Mouse (Mus musculus): ENCODE results near the gene Gm21830. TPM values are rescaled to one million over a fixed set of nuclear protein-coding genes. Genes with fewer than 3 reads are reported as not detected.
"Not testable (repeated sequence)": the region's sequence is repeated elsewhere in the genome, so short reads cannot be mapped to it uniquely, and the experiment has no call there.

The Gm21830 gene
- total and polyA plus RNA-seq, 3 experiments: not detected

DNA sequence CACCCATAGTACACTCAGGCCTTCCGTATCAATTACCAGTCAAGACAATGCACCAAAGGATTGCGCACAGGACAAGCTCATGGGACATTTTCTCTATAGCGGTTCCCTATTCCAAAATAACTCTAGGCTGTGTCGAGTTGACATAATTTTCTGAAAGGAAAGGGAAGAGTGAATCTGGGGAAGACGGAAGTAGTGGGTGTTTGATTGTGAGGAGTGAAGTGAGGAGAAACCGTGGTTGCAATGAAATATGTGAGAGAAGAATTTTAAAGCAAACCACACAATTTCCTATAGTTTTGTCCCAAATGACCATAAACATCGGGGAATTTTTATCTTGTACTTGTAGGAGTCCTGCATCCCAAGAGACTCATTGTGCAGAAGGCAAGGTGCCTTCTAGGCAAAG lies 53.5 kb downstream of the Gm21830 start:
- Histone ChIP-seq H3K36me3 (ENCODE audit: control insufficient read depth in 1 of 2, insufficient read depth in 2 of 2, low read length in 2 of 2) (no peaks in the 10 kb centered on the region), H3K4me1 (ENCODE audit: control insufficient read depth in 1 of 2, insufficient read depth in 2 of 2, low read length in 2 of 2) (no peaks in the 10 kb centered on the region)

DNA sequence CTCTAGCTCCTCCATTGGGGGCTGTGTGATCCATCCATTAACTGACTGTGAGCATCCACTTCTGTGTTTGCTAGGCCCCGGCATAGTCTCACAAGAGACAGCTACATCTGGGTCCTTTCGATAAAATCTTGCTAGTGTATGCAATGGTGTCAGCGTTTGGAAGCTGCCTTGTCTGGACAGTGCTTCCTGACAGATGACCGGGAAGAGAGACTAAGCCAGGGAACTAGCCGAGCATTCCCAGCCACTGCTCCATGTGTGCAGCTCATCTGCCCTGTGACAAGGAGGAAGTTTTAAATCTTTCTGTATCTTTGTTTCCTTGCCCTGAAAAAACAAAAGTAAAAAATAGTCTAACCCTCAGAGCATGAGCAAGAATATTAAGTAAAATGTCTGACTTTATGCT lies 56.5 kb downstream of the Gm21830 start:
- H3K36me3 ChIP-seq (ENCODE audit: control insufficient read depth in 1 of 2, insufficient read depth in 2 of 2, low read length in 2 of 2); DNase-seq (ENCODE audit: low read depth, low spot score); H3K9ac ChIP-seq (ENCODE audit: control insufficient read depth, low read depth, low read length, poor library complexity, severe bottlenecking); H3K4me1 ChIP-seq (ENCODE audit: control insufficient read depth in 1 of 2, insufficient read depth in 2 of 2, low read length in 2 of 2); H3K9me3 ChIP-seq (replicated peaks; ENCODE audit: insufficient read depth, low read length); H3K4me3 ChIP-seq (ENCODE audit: control insufficient read depth in 1 of 2, insufficient read depth in 1 of 2, low read depth in 2 of 2, low read length in 2 of 2); H3K79me2 ChIP-seq (ENCODE audit: control insufficient read depth, insufficient read depth, low read length, poor library complexity); H3K27me3 ChIP-seq (ENCODE audit: control insufficient read depth in 1 of 2, insufficient read depth in 2 of 2, low read length in 2 of 2); H3K27ac ChIP-seq (ENCODE audit: control insufficient read depth, low read depth, low read length): not testable (repeated sequence)

More for the DNA sequence above, 53.5 kb downstream of the Gm21830 start:
- Histone ChIP-seq H3K79me2 (ENCODE audit: control insufficient read depth, insufficient read depth, low read length, poor library complexity) (no peaks in the 10 kb centered on the region), H3K9ac (ENCODE audit: control insufficient read depth, low read depth, low read length, poor library complexity, severe bottlenecking) (no peak overlapping the region), H3K27ac (ENCODE audit: control insufficient read depth, low read depth, low read length) (no peak overlapping the region), H3K4me3 (ENCODE audit: control insufficient read depth in 1 of 2, insufficient read depth in 1 of 2, low read depth in 2 of 2, low read length in 2 of 2) (no peak overlapping the region), H3K27me3 (ENCODE audit: control insufficient read depth in 1 of 2, insufficient read depth in 2 of 2, low read length in 2 of 2) (no peaks in the 10 kb centered on the region), H3K9me3 (replicated peaks; ENCODE audit: insufficient read depth, low read length) (no peaks in the 10 kb centered on the region)
- DNase-seq (ENCODE audit: low read depth, low spot score): no peak
- TF ChIP-seq CHD1 (IDR thresholded peaks at IDR 0.05; ENCODE audit: low read depth, low read length) (no peak), E2F4 (IDR thresholded peaks at IDR 0.05; ENCODE audit: borderline replicate concordance, low read depth, low read length) (no peak), ZNF384 (IDR thresholded peaks at IDR 0.05; ENCODE audit: low read depth, low read length) (no peak), ZMIZ1 (IDR thresholded peaks at IDR 0.05; ENCODE audit: low read depth, low read length) (no peak), POLR2AphosphoS5 (IDR thresholded peaks at IDR 0.05; ENCODE audit: borderline replicate concordance, low read depth, low read length) (no peak), NRF1 (IDR thresholded peaks at IDR 0.05; ENCODE audit: insufficient read depth, low read depth, low read length, poor library complexity, severe bottlenecking) (no peak)

DNA sequence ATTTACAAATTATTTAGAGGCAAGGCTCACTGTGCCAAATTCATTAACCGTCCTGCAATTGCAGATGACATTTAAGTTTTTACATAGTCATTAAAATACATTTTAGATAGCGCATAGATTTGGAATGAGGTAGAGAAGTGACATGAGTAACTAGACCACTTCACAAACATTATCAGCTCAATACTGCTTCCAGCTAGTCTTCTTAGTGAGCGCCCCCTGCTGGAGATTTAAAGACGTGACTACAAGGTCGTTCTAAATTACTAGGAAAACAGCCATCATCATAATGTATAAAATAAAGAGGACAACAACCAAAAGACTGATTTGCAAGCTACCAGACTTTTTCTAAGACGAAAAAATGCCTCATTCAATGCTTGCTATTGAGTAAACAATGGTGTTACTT lies 64.2 kb downstream of the Gm21830 start:
- Histone ChIP-seq H3K27me3 (ENCODE audit: control insufficient read depth in 1 of 2, insufficient read depth in 2 of 2, low read length in 2 of 2) (no peaks in the 10 kb centered on the region), H3K36me3 (ENCODE audit: control insufficient read depth in 1 of 2, insufficient read depth in 2 of 2, low read length in 2 of 2) (no peaks in the 10 kb centered on the region), H3K9ac (ENCODE audit: control insufficient read depth, low read depth, low read length, poor library complexity, severe bottlenecking) (no peak overlapping the region), H3K9me3 (replicated peaks; ENCODE audit: insufficient read depth, low read length) (no peaks in the 10 kb centered on the region), H3K4me3 (ENCODE audit: control insufficient read depth in 1 of 2, insufficient read depth in 1 of 2, low read depth in 2 of 2, low read length in 2 of 2) (no peak overlapping the region), H3K27ac (ENCODE audit: control insufficient read depth, low read depth, low read length) (no peak overlapping the region), H3K79me2 (ENCODE audit: control insufficient read depth, insufficient read depth, low read length, poor library complexity) (no peaks in the 10 kb centered on the region), H3K4me1 (ENCODE audit: control insufficient read depth in 1 of 2, insufficient read depth in 2 of 2, low read length in 2 of 2) (no peaks in the 10 kb centered on the region)
- TF ChIP-seq ZKSCAN1 (IDR thresholded peaks at IDR 0.05; ENCODE audit: low read depth, low read length) (no peak), UBTF (IDR thresholded peaks at IDR 0.05; ENCODE audit: borderline replicate concordance, insufficient read depth, low read depth, low read length) (no peak), TBP (IDR thresholded peaks at IDR 0.05; ENCODE audit: low read depth, low read length) (no peak), EP300 (IDR thresholded peaks at IDR 0.05; ENCODE audit: low read depth in 1 of 2, low read length in 2 of 2) (no peak), ZMIZ1 (IDR thresholded peaks at IDR 0.05; ENCODE audit: low read depth, low read length) (no peak), SMC3 (IDR thresholded peaks at IDR 0.05; ENCODE audit: low read depth, low read length) (peak; percentile 52), CTCF (IDR thresholded peaks at IDR 0.05 in 2 of 3, conservative IDR thresholded peaks at IDR 0.05 in 1 of 3; ENCODE audit: control insufficient read depth in 1 of 3, insufficient read depth in 1 of 3, low read depth in 2 of 3, low read length in 3 of 3, poor library complexity in 1 of 3, severe bottlenecking in 1 of 3) (peak; percentile 16 to 52 (median 28); a peak in 4 of 6 replicates), KAT2A (conservative IDR thresholded peaks at IDR 0.05; ENCODE audit: low read depth, low read length) (no peak), POLR2AphosphoS5 (IDR thresholded peaks at IDR 0.05; ENCODE audit: borderline replicate concordance, low read depth, low read length) (no peak), RAD21 (IDR thresholded peaks at IDR 0.05; ENCODE audit: low read depth, low read length) (peak; percentile 16)
- DNase-seq (ENCODE audit: low read depth, low spot score): peak; percentile 54
